Mouse (Mus musculus) ovary, postnatal 14 days (tissue): Measurements from ENCODE around the gene Ninj2.

Experiments used
- DNase-seq: peaks from one replicate; pipeline ENCODE4 v3.0.0; 2022; ENCODE audit warnings: low spot score

The Ninj2 gene

GRCm38 (mm10) chr6:120179044-120179755 is 86.0 kb downstream of the Ninj2 start:
- DNase-seq: no peak

- no peak for DNase-seq
Measured at GRCm38 (mm10) chr6:120179756-120180206, 86.6 kb downstream of the Ninj2 start.

GRCm38 (mm10) chr6:120180492-120180891 is 87.3 kb downstream of the Ninj2 start:
- no peak for DNase-seq

GRCm38 (mm10) chr6:120182160-120182559 is 89.0 kb downstream of the Ninj2 start:
- DNase-seq: no peak

GRCm38 (mm10) chr6:120183771-120184170 is 90.6 kb downstream of the Ninj2 start:
- DNase-seq: no peak

- DNase-seq: no peak
Measured at GRCm38 (mm10) chr6:120185012-120185730, 92.0 kb downstream of the Ninj2 start.

- DNase-seq: no peak
Measured at GRCm38 (mm10) chr6:120185756-120186155, 92.6 kb downstream of the Ninj2 start.

GRCm38 (mm10) chr6:120186594-120186993 is 93.4 kb downstream of the Ninj2 start:
- DNase-seq: no peak

GRCm38 (mm10) chr6:120187587-120188176 is 94.5 kb downstream of the Ninj2 start:
- DNase-seq: no peak

- peak; percentile 49 for DNase-seq
Measured at GRCm38 (mm10) chr6:120188376-120189235, 95.5 kb downstream of the Ninj2 start.

- no peak for DNase-seq
Measured at GRCm38 (mm10) chr6:120189287-120189686, 96.1 kb downstream of the Ninj2 start.

- DNase-seq: no peak
Measured at GRCm38 (mm10) chr6:120190365-120190764, 97.2 kb downstream of the Ninj2 start.

GRCm38 (mm10) chr6:120190912-120191311 is 97.8 kb downstream of the Ninj2 start:
- DNase-seq: no peak

GRCm38 (mm10) chr6:120191396-120192170 is 98.4 kb downstream of the Ninj2 start:
- DNase-seq: no peak

GRCm38 (mm10) chr6:120192211-120192870 is 99.2 kb downstream of the Ninj2 start:
- DNase-seq: peak; percentile 62

- DNase-seq: peak; percentile 60
Measured at GRCm38 (mm10) chr6:120193174-120193573, 100.0 kb downstream of the Ninj2 start.

- DNase-seq: no peak
Measured at GRCm38 (mm10) chr6:120193793-120194192, 100.6 kb downstream of the Ninj2 start.

GRCm38 (mm10) chr6:120194305-120194704 is 101.2 kb downstream of the Ninj2 start:
- no peak for DNase-seq

- DNase-seq: peak; percentile 41
Measured at GRCm38 (mm10) chr6:120194963-120195362, 101.8 kb downstream of the Ninj2 start.

GRCm38 (mm10) chr6:120196837-120197236 is 103.7 kb downstream of the Ninj2 start:
- no peak for DNase-seq

- peak; percentile 68 for DNase-seq
Measured at GRCm38 (mm10) chr6:120197964-120198363, 104.8 kb downstream of the Ninj2 start.
